Mouse (Mus musculus): Measurements from ENCODE around the gene Rgs12.

- TF ChIP-seq POLR2A (IDR thresholded peaks at IDR 0.05; ENCODE audit: low read depth, low read length) (no peak), CTCF (IDR thresholded peaks at IDR 0.05; ENCODE audit: extremely low read depth, insufficient read length, insufficient replicate concordance, low read depth, low read length) (no peak)
These were observed 61.4 kb downstream of the Rgs12 start for GRCm38 (mm10) chr5:35010656-35011055.
